Mouse (Mus musculus): ENCODE measurements around the gene Prepl. TPM values are rescaled to one million over a fixed set of nuclear protein-coding genes. Genes with fewer than 3 reads are reported as not detected.

Gene Prepl
- polyA plus RNA-seq, 1 experiment from 2014 or later: 9.4 TPM

DNA sequence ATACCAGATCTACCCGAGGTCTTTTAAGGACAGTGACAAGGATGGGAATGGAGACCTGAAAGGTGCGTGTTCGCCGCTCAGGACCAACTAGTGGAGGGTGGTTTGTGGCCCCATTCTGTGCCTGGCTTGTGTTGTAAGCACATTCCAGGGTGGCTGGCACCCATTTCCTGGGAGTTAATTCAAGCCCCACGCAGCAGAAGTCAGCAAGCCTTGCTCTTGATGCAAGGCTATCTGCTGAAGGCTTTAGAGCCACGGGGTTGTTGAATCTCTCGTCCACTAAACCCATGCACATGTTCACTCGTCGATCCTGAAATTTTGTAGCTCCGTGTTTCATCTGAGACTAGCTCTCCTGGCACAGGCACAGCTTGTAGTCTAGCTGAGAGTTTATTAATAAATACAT is 61.2 kb downstream of the Prepl start:
- ATAC-seq: no peak
- TF ChIP-seq CTCF (IDR thresholded peaks at IDR 0.05) (no peak), EP300 (IDR thresholded peaks at IDR 0.05) (no peak)
- H3K4me2 ChIP-seq (replicated peaks; ENCODE audit: low read depth, low read length): no peak overlapping the region
- no peaks in the 10 kb centered on the region for H3K36me3 ChIP-seq (ENCODE audit: insufficient read depth, low read length)
- 85% methylated on average over 10 of the region's 10 CpGs for WGBS
- no peak for DNase-seq (ENCODE audit: low spot score)
- H3K27ac ChIP-seq (ENCODE audit: low read length): no peak overlapping the region
- no peaks in the 10 kb centered on the region for H3K27me3 ChIP-seq (replicated peaks; ENCODE audit: insufficient read depth, low read length)
- H3K4me3 ChIP-seq (ENCODE audit: low read depth, low read length): no peak overlapping the region
- H3K9ac ChIP-seq (replicated peaks; ENCODE audit: low read depth): no peak overlapping the region
- H3K4me1 ChIP-seq (ENCODE audit: insufficient read depth, low read depth, low read length): no peaks in the 10 kb centered on the region
- no peaks in the 10 kb centered on the region for H3K9me3 ChIP-seq (ENCODE audit: low read length)

DNA sequence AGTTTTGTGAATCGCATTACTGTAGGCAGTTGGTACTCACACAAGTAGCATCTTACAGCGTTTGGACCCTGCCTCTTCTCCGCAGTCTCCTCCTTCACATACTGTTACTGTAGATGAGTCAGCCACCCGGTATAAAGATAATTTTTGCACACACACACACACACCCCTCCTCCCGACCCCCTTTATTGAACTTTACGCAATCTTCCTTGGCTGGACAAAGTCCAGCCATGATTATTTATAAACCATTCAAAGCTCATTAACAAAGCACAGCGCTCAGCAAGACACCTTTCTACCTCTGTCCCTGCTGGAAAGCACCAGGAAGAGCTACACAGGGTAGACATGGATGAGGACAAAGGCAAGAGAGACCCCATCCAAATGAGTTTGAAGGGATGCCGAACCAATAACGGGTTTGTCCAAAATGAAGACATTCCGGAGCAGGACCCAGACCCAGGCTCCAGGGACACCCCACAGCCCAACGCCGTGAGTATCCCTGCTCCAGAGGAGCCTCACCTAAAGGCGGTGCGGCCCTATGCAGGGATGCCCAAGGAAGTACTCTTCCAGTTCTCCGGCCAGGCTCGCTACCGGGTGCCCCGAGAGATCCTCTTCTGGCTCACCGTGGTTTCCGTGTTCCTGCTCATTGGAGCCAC is 61.8 kb downstream of the Prepl start, which contains the start of gene Slc3a1:
Gene Slc3a1, plus strand, starts transcription at position 284 of the 647 bp plus-strand sequence.
- DNase-seq (ENCODE audit: low spot score) (no peak), ATAC-seq (no peak)
- Histone ChIP-seq H3K9ac (replicated peaks; ENCODE audit: low read depth) (no peak within 1 kb of the TSS), H3K4me2 (replicated peaks; ENCODE audit: low read depth, low read length) (no peak within 1 kb of the TSS), H3K27me3 (replicated peaks; ENCODE audit: insufficient read depth, low read length) (no peaks in the 10 kb centered on the region), H3K9me3 (ENCODE audit: low read length) (no peaks in the 10 kb centered on the region), H3K27ac (ENCODE audit: low read length) (no peak within 1 kb of the TSS), H3K36me3 (ENCODE audit: insufficient read depth, low read length) (no peaks in the 10 kb centered on the region), H3K4me1 (ENCODE audit: insufficient read depth, low read depth, low read length) (no peaks in the 10 kb centered on the region), H3K4me3 (ENCODE audit: low read depth, low read length) (no peak within 1 kb of the TSS)
- TF ChIP-seq CTCF (IDR thresholded peaks at IDR 0.05) (no peak), EP300 (IDR thresholded peaks at IDR 0.05) (no peak)
- 86% methylated on average over 20 of the region's 20 CpGs for WGBS

DNA sequence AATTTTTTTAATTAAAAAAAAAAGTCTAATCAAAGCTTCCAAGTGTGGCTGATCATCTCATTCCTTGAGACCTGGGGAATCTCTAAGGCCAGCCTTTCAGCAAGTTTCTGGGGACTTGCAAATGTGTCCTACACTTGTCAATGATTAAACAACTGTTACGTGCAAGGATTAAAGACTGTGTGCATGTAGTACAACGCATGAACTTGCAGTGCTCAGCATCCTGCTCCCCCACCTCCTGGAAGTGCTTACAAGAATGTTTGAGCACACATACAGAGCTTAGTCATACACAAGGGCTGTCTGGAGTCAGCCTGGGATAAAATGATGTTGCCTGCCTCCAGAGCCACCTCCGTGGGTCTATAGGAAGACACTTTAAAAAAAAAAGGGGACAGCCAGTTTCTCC is 62.8 kb downstream of the Prepl start:
- H3K9me3 ChIP-seq (ENCODE audit: low read length): no peaks in the 10 kb centered on the region
- no peaks in the 10 kb centered on the region for H3K36me3 ChIP-seq (ENCODE audit: insufficient read depth, low read length)
- no peak overlapping the region for H3K27ac ChIP-seq (ENCODE audit: low read length)
- no peaks in the 10 kb centered on the region for H3K4me1 ChIP-seq (ENCODE audit: insufficient read depth, low read depth, low read length)
- H3K9ac ChIP-seq (replicated peaks; ENCODE audit: low read depth): no peak overlapping the region
- TF ChIP-seq EP300 (IDR thresholded peaks at IDR 0.05): no peak
- TF ChIP-seq CTCF (IDR thresholded peaks at IDR 0.05): no peak
- DNase-seq (ENCODE audit: low spot score) (peak; percentile 57), ATAC-seq (peak; percentile 82)
- 42% methylated on average over 3 of the region's 3 CpGs for WGBS
- H3K4me3 ChIP-seq (ENCODE audit: low read depth, low read length): no peak overlapping the region
- H3K27me3 ChIP-seq (replicated peaks; ENCODE audit: insufficient read depth, low read length): no peaks in the 10 kb centered on the region
- no peak overlapping the region for H3K4me2 ChIP-seq (replicated peaks; ENCODE audit: low read depth, low read length)

DNA sequence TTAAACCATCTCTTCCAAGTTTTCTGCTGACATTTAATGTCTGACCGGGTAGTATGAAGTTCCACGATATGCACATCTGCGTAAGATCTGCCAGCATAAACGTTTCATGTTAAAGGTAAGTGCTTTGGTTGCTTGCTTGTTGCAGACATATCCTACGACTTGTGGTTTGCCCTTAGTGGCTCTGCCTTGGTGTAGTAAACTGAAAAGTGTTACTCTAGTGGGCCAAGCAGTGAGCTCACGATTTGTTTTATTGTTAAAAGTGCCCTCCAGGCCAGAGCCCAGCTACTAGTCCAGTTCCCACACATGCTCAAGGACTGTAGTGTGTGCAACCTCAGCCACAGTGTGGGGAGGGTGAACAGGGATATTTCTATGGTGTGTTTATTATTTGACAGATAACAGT is 63.6 kb downstream of the Prepl start:
- no peaks in the 10 kb centered on the region for H3K27me3 ChIP-seq (replicated peaks; ENCODE audit: insufficient read depth, low read length)
- H3K4me2 ChIP-seq (replicated peaks; ENCODE audit: low read depth, low read length): no peak overlapping the region
- no peaks in the 10 kb centered on the region for H3K4me1 ChIP-seq (ENCODE audit: insufficient read depth, low read depth, low read length)
- H3K4me3 ChIP-seq (ENCODE audit: low read depth, low read length): no peak overlapping the region
- TF ChIP-seq EP300 (IDR thresholded peaks at IDR 0.05) (no peak), CTCF (IDR thresholded peaks at IDR 0.05) (no peak)
- H3K36me3 ChIP-seq (ENCODE audit: insufficient read depth, low read length): no peaks in the 10 kb centered on the region
- no peak overlapping the region for H3K9ac ChIP-seq (replicated peaks; ENCODE audit: low read depth)
- no peaks in the 10 kb centered on the region for H3K9me3 ChIP-seq (ENCODE audit: low read length)
- ATAC-seq (no peak), DNase-seq (ENCODE audit: low spot score) (no peak)
- WGBS: 79% methylated on average over 6 of the region's 6 CpGs
- H3K27ac ChIP-seq (ENCODE audit: low read length): no peak overlapping the region

DNA sequence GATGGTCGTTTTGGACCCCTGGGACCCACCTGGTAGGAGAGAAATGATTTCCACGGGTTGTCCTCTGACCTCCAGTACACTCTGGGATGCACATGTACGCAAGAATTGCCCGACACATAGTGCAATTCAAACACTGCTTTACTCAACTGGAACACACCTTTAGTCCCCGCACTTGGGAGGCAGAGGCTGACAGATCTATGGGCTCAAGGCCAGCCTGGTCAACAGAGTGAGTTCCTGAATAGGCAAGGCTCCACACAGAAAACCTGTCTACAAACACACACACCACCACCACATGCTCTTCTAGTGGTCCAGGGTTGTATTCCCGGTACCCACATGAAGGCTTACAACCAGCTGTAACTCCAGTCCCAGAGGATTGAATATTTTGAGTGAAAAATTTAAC is 64.9 kb downstream of the Prepl start:
- Histone ChIP-seq H3K27me3 (replicated peaks; ENCODE audit: insufficient read depth, low read length) (no peaks in the 10 kb centered on the region), H3K4me1 (ENCODE audit: insufficient read depth, low read depth, low read length) (no peaks in the 10 kb centered on the region), H3K36me3 (ENCODE audit: insufficient read depth, low read length) (no peaks in the 10 kb centered on the region), H3K9me3 (ENCODE audit: low read length) (no peaks in the 10 kb centered on the region), H3K27ac (ENCODE audit: low read length) (no peak overlapping the region), H3K9ac (replicated peaks; ENCODE audit: low read depth) (no peak overlapping the region), H3K4me3 (ENCODE audit: low read depth, low read length) (no peak overlapping the region), H3K4me2 (replicated peaks; ENCODE audit: low read depth, low read length) (no peak overlapping the region)
- ATAC-seq (0 out of 2 replicates have a peak, but pooled peaks have one; percentile 10), DNase-seq (ENCODE audit: low spot score) (peak; percentile 33)
- WGBS: 78% methylated on average over 6 of the region's 6 CpGs
- TF ChIP-seq EP300 (IDR thresholded peaks at IDR 0.05) (no peak), CTCF (IDR thresholded peaks at IDR 0.05) (no peak)

DNA sequence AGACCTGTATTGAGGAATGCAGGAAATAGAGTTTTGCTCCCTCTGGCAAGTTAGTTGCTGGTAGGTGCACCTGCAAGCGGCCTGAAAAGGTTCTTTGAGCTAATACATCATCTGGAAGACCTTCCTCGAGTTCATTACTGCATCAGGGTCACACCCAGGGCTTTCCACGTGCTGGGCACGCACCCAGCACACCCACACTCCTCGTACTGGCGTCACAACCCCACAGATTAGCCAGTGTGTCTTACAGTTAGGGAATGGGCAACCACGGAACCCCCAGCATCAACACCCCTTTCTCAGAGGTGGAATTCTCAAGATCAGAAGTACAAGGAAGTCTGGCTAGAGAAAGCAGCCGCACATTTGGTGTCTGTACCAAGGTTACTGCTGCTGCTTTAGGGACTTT is 65.8 kb downstream of the Prepl start:
- no peak overlapping the region for H3K4me2 ChIP-seq (replicated peaks; ENCODE audit: low read depth, low read length)

More for the DNA sequence above, 65.8 kb downstream of the Prepl start:
- no peaks in the 10 kb centered on the region for H3K4me1 ChIP-seq (ENCODE audit: insufficient read depth, low read depth, low read length)
- 0 out of 2 replicates have a peak overlapping the region, but pooled peaks have one; percentile 12 for H3K27ac ChIP-seq (ENCODE audit: low read length)
- H3K36me3 ChIP-seq (ENCODE audit: insufficient read depth, low read length): no peaks in the 10 kb centered on the region
- no peak overlapping the region for H3K9ac ChIP-seq (replicated peaks; ENCODE audit: low read depth)
- H3K27me3 ChIP-seq (replicated peaks; ENCODE audit: insufficient read depth, low read length): no peaks in the 10 kb centered on the region
- 80% methylated on average over 8 of the region's 8 CpGs for WGBS
- no peak overlapping the region for H3K4me3 ChIP-seq (ENCODE audit: low read depth, low read length)
- peak; percentile 15 for DNase-seq (ENCODE audit: low spot score)
- TF ChIP-seq EP300 (IDR thresholded peaks at IDR 0.05) (no peak), CTCF (IDR thresholded peaks at IDR 0.05) (no peak)
- no peak for ATAC-seq
- H3K9me3 ChIP-seq (ENCODE audit: low read length): no peaks in the 10 kb centered on the region

All from lung, postnatal 0 days (tissue).